Mouse (Mus musculus): ENCODE measurements at regions not wholly inside any gene's neighbourhood (a gene's known extent, or its start where the extent isn't known, plus 50 kb on each side); places are given as distances from the start of the nearest gene placed in this dataset.

DNA sequence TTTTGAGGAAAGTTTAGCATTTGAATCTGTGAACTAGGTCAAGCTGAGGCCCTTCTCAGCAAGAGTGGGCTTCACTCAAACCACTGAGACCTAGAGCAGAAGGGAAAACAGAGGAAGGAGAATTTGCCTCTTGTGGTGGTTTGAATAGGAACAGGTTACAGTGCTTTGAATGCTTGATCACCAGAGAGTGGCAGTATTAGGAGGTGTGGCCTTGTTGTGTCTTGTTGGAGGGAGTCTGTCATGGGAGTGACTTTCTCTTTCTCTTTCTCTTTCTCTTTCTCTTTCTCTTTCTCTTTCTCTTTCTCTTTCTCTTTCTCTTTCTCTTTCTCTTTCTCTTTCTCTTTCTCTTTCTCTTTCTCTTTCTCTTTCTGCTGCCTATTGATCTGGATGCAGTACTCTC lies 94.0 kb upstream of the Ralgapa2 start:
- TF ChIP-seq POLR2A (IDR thresholded peaks at IDR 0.05; ENCODE audit: extremely low read depth, insufficient read depth, low read length) (no peak), CTCF (IDR thresholded peaks at IDR 0.05; ENCODE audit: extremely low read depth, insufficient read depth, low read length) (no peak)
